Mouse (Mus musculus) layer of hippocampus, adult 9-10 months (tissue): Measurements from ENCODE around the gene Rita1.

Experiments
- DNase-seq: peaks from one replicate; pipeline ENCODE4 v3.0.0; 2022; ENCODE audit warnings: low spot score

The Rita1 gene

DNA sequence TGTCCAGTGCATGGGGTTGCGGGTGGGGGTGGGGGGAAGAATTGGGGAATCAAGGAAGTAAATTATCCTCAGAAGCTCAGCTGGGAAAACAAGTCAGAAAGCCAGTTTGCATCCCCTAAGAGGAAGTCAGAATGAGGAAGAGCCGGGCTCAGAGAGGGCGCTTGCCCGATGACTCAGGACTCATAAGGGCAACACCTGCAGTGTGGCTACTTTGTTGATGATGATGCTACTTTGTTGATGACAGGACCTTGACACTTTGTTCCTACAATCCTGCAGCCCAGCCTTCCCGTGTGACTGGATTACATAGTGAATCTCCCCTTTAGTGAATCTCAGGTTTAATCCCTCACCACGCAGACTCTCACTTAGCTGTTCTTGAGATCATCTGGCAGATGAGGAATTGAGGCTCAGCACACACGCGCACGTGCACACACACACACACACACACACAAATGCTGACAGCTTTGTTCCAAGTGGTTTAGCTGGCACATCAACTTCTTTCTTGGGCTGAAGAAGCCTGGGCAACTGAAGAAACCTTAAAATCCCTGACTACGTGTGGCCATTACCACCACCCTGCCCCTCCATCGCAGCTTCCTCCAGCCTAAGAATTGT is 42.0 kb downstream of the Rita1 start:
- DNase-seq, result no peak

DNA sequence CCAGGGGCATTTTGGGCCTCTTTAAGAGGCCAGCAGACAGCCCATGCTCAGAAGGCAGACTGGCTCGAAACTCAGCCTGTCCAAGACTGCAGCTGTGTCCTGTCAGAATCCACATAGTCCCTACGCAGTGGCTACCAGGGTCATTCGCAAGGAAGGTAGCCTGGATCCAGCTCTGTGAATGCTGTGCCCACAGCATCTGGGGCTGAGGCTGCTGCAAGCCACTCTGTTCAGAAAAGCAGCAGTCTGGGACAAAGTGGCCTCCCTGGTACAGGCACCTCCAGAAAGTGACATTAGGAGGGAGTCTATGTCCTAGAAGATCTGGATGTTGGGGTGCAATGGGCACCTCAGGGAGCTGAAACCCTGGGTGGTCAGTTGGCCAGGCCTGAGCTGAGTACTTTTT is 42.6 kb downstream of the Rita1 start:
- DNase-seq, result no peak

DNA sequence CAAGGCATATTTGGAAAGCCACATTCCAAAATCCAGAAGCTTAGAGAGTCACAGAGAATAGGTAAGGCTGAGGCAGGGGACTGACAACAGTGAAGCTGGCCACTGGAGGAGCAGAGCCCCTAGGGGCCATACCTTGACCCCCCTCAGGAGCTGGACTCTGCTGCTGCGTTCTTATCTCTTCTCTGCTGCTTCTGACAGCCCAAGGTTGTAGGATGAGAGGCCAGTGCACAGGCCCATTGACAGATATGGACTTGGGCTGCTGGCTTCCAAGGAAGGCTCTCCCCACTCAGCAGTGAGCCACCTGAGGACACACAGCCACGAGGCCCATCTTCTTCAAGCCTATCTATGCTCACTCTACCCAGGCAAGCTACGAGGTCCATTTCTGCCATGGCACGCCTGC is 43.4 kb downstream of the Rita1 start:
- no peak for DNase-seq

DNA sequence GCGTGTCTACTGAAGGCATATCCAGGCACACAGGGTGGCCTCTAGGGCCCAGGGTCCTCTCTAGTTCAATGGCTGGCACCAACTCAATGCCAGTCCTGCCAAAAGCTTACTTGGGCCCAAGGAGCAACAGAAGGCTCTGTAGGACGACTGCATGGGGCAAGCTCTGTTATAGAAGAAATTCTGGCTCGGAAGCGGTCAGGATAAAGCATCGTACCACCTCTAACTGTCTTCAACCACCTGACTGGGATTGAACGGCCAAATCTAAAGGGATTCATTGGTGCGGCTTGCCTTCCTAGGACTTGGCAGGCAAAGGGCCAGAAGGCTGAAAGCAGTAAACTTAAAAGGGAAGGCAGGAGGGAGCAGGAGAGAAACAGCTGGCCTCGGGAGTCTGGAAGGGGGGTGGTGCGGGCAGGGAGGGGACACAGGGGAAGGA is 44.0 kb downstream of the Rita1 start:
- no peak for DNase-seq

DNA sequence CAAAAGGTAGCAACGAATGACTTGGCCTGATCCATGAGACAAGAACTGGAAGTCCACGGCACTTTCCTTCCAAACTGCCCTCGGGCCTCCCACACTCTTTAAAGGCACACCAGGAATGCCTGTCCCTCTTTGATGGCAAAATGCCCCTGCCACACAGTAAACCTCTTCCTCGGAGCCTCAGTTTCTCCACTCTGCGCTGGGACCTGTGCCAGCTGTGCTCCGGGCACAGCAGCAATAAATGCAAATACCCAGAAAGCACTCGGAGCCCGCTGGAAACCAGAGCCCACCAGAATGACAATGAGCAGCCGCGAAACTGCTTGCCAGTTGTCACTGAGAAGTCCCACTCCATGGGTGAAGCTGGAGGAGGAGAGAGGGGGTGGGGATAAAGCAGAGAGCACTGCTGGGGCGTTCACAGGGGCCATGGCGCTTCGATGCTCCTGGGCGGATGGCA is 44.6 kb downstream of the Rita1 start:
- no peak for DNase-seq

DNA sequence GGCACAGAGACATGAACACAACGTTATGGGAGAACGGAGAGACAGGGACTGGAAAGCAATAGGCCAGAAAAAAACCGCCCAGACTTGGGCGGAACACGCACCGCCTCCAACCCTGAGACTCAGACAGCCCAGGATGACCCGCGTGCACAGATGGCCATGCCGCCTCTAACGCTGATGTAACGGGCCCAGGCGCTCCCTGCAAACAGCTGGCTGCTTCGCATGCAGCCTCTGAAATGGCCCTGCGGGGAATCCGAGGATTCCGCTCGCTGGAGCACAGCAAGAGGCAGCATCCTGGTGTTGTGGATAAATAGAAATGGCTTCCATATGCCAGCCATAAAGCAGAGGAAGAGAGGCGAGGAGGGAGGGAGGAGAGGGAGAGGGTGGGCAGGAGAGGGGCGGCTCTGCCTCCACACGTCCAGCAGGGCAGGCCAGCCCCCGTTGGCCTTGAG is 45.1 kb downstream of the Rita1 start:
- no peak for DNase-seq

DNA sequence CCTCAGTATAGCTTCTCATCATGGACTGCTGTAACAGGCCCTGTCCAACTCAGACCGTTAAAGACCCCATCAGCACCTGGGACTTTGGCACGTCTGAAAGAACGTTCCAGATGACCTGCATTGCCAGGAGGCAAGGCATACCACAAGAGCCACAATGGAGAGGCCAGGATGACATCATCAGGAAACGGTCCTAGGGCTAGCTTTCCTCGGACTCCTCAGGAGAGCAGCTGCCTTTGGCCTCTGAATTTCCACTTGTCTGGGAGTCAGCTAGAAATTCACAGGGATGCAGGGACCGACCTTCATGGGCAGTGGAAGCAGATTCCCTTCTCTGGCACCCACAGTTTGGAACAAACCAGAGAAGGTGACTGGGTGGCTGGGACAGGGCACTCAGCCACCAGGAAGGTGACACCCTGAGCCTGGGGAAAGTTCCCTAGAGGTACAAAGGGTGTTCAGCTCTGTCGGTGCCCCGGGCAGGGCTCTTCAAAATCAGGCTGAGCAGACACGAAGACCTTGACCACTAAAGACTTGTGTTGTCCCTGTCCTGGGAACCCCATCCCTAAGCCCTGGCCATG is 45.6 kb downstream of the Rita1 start:
- DNase-seq, result no peak

DNA sequence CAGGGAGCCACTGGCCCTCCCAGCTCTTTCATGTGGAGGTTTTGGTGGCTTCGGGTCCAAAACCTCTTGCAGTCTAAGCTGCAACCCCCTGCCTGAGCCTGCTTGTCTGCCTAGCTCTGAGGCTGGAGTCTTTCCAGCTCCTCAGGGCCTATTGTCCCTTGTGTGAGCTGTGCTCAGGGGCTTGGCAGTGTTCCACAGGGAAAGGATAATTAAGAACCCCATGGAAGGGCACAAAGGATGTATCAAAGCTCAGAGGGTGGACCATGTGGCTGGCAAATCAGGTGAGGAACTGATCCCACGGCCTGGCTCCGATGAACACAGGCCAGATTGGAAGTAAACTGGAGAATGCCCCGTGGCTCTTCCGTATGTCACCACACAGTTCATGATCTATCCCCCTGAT is 46.3 kb downstream of the Rita1 start:
- no peak for DNase-seq

DNA sequence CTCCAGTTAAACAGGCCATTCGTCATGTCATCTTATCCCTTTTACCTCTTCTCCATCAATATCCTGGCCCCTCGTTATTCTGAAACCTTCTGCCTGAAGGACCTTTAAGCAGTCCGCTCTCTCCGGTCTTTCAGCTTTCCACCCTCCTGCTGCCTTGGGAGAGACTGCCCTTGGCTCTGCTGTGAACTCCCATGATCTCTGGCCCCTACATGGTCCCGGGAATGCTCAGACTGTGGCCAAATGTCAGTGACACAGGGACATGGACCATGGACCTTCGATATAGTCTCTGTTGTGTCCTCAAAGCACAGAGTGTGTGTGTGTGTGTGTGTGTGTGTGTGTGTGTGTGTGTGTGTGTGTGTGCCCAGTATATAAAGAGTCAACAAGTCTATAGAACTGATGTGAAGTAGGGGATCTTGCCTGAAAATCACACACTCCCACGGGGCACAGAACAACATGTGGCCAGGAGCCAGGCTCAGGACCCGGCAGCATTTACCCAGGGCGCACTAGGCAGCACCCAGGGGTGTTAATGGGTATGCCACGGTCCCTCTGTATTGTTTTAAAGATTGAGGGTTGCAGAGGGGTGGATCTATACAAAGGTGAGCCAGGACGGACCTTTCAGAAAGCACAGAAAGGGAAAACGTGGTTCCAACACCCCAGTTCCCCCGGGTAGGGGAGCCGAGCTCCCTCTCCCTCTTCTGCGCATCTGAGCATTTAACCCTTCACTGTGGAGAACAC is 47.1 kb downstream of the Rita1 start:
- DNase-seq, result no peak

DNA sequence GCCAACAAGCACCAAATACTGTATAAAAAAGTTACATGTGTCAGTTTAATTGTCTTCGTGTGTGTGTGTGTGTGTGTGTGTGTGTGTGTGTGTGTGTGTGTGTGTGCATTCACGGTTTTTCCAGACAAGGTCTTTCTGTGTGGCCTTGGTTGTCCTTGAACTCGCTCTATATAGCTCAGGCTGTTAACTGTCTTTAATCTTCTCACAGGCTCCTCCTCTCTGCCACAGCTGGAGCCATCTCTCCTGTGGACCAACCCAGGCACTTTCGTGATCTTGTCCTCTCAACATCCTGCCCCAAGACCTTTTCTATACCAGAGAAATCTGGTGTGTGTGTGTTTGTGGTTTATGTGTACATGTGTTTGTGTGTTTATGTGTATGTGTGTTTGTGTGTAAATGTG is 48.5 kb downstream of the Rita1 start:
- no peak for DNase-seq

DNA sequence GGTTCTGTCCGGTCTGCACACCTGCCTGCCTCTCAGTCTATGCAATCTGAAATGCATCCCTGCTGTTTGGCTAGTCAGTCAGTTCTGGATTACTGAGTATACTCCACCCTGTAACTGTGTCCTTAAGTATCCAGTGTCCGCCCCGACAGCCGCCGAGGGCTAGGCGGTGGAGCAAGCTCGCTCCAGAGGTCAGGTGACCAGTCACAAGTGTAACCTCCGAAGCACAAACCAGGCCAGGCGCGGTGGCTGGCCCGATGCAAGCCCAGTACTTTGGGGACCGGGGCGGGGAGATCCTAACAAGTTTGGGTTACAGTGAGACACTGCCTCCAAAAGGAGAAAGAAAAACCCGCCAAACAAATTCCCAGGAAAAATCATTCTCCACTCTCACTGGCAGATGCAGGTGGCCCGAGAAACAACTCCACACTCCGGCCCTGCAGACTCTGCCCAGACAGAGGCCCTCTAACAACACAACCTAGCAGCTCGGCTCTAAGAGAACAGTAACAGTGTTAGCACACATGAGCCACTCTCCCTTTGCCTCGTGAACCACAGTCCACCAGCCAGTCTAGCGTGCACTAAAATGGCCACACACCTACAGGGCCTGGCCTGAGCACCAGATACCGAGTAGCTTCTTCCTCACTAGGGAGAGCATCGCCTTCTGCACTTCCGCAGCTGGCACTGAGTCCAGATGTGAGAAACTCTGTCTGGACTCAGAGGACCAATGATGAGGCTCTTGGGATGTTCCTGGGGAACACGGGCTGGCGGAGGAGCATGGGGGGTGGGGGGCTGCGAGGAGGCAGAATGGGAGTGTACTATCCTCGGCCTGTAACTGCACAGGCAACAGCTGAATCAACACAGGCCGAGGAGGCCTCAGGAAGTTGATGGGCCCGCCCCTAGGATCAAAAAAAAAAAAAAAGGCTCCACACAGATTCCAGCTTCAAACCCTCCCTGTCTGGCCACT is 49.2 kb downstream of the Rita1 start:
- DNase-seq, result no peak

DNA sequence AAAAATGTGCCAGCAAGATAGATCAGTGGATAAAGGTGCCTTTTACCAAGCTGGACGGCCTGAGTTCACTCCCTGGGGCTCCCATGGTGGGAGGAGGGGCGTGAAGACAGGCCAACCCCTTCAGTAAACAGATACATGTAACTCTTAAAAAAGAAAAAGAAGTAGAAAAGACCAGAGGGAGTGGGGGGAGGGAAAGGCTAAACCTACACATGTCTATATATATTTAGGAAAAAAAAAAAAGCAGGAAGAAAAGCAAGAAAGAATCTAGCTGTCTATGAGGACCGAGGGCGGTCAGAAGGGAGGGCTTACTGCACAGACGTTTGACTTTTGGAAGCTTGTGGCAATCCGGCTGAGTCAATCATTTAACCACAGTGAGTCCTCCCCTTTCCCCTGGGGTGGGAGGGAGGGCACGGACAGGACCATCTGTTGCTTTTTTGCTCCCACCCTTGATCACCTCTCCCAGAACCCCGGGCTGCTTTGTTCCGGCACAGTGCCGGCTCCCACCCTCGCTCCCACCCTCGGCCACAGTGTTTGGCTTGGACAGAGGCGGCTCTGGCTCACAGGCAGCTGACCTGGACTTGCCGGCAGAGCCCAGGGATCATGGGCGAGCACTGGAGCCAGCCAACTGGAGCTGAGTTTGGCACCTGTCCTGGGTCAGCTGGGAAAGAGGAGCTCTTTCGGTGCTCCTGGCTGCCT is 51.6 kb downstream of the Rita1 start:
- no peak for DNase-seq

DNA sequence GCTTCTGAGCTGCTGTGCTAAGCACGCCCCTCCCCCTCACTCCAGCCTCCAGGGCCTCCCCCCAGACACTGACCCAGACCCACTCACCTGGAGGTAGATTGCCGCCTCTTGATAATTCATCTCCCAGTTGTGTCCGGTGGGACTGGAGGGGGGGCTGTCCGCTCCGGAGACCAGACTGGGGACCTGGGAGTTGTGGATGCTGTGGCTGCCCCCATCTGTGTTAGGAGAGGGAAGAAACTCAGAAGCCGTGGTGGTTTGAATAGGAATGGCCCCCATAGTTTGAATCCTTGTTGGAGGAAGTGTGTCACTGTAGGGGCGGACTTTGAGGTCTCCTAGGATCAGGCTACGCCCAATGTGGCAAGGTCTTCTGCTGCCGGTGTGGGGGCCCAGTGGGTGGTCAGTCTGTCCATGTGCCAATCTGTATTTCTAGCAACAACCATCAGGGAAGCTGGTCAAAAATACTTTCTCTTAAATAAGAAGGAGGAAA is 52.2 kb downstream of the Rita1 start:
- DNase-seq, result no peak

DNA sequence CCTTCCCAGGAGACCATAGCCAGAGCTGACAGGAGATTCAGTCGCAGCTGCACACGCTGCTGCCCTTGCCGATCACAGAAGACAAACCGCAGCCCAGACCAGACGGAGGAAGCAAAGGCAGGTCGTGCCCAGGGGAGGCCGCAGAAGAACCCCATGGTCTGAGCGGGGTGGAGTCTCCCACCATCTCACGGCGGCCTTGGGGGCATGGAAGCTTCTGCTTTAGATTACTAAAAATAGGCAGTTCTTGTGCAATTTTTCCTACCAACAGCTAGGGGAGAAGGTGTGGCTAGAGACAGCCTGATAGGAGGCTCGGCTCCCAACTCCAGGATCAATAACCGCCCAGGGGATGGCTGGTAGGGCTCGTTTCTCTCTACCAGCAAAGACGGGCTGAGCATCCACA is 53.6 kb downstream of the Rita1 start:
- DNase-seq, result no peak

DNA sequence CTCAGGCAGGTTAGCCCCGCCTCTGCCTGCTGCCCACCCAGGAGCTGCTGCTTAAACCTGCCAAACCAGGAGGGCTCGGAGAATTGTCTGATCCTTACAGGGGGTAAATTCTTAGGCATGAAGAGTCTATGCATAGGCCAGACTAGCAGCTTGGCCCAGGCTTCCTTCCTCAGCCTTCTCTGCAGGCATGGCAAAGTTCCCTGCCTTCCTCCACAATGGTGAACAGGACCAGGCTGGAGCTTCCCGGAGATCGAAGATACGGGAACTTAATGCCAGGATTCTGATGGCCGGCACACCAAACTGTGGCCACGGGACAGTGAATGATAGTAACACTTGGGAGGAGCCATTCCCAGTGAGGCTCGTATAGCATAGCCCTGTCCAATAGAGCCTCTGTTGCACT is 54.3 kb downstream of the Rita1 start:
- no peak for DNase-seq

DNA sequence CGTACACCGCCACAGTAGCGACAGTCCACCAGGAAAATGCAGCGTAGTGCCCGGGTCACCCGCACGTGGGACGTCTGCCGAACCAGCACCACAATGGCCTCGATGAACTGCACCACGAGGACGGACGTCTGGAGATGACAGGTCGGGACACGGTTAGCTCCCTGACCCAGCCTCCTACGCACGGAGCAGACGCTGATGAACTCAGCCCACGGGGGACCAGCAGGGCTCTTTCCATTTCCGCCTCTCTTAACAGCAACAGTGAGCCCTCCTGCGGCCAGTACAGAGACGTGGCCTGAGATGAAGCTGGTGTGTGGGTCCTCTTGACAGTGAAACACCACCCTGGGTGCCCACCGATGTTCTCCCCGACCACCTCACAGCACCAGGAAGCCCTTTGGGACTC is 56.5 kb downstream of the Rita1 start:
- no peak for DNase-seq

DNA sequence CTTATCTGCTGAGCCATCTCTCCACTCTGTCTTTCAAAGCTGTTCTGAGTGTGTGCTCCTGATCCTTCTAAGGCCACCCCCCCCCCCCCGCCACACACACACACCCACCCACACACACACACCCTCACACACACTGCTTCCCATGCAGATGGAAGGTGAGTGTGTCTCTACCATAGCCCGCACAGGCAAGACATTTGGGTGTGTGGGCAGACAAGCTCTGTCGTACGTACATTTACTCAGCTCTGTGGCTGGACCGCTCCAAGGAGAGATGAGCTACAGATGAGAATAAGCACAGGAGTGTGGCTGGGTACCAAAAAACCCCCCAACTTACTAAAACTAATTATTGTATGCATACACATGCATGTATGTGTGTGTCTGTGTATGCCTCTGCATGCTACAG is 61.7 kb downstream of the Rita1 start:
- DNase-seq, result no peak

DNA sequence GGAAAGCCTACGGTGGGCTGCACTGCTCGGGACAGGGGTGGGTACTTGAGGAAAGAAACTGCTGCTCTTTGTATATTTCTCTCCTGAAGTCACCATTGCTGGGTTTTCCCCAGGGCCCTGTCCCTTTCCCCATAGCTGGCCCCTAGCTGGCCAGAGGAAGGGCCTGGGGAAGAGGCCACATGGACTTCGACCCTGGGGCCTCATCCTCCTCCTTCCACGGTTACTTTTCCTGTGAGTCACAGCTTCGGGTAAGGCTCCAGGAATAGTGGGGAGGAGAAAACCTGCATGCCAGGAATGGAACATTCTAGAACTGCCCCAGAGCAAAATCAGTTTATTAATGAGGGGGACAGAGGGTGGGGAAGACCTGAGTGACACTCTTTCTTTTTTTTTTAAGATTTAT is 62.3 kb downstream of the Rita1 start:
- no peak for DNase-seq

DNA sequence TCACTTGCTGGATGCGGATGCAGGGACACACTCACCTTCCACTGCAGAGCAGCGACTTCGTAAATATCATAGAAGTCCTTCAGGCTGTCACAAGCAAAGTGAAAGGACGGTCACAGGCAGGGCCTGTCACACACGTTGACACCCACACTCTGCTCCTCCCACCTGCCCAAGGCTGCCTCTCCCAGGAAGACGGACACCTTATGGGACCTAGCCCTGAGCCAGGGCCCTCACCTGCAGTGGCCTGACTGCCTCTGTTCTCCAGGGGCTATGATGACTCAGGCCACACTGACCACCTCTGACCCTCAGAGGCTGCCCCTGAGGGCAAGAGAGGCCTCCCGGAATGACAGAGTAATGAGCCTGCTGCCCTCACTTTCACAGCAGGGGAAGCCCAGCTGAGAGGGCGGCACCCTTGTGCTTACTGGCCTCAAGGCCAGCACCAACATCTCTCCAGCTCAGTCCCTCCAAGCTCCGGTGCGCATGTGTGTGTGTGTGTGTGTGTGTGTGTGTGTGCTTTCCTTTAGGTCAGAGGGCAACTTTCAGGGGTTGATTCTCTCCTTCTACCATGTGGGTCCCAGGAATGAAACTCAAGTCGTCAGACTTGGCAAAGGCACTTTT is 64.0 kb downstream of the Rita1 start:
- no peak for DNase-seq
